Mouse (Mus musculus) E14TG2a.4 (cell line): ENCODE results near the gene Slc25a19.

Experiments used
- CTCF ChIP-seq: conservative IDR thresholded peaks from 2 replicates; pipeline ENCODE4 v1.5.1; 2014; ENCODE audit warnings: low read length
- NANOG ChIP-seq: IDR thresholded peaks from 2 replicates; pipeline ENCODE4 v1.6.1; 2014; ENCODE audit warnings: borderline replicate concordance, low read length, mixed read lengths
- POU5F1 ChIP-seq: IDR thresholded peaks from 2 replicates; pipeline ENCODE4 v1.6.1; 2014; ENCODE audit warnings: low read length, borderline replicate concordance

- TF ChIP-seq CTCF = no peak
- TF ChIP-seq NANOG = no peak
- TF ChIP-seq POU5F1 = no peak
These were observed 16.9 kb downstream of the Slc25a19 start for GRCm38 (mm10) chr11:115611173-115611572.
